Mouse (Mus musculus) limb, embryonic 13.5 days (tissue): ENCODE measurements around the gene Mical1. TPM values are rescaled to one million over a fixed set of nuclear protein-coding genes. Genes with fewer than 3 reads are reported as not detected.

ENCODE experiments used
- polyA plus RNA-seq: library from polyadenylated mRNA; unstranded; fragments of >200 nt; fragmentation: Nextera tagmentation; extraction: Ambion mirVana; gene quantifications from 2 replicates; pipeline ENCODE4 v1.2.1, GENCODE M21; 2015

Mical1 gene
- polyA plus RNA-seq, 1 experiment from 2014 or later = 50.6 TPM

Other genes starting within 250 kb of the Mical1 start
- 14.9 and 16.0 TPM in 2 replicates for gene Fig4, start 173.1 kb upstream of the Mical1 start, polyA plus RNA-seq
- not detected in 2 replicates for gene Ak9, start 172.3 kb upstream of the Mical1 start, polyA plus RNA-seq
- gene Zbtb24, start 25.9 kb upstream of the Mical1 start, polyA plus RNA-seq = 20.7 and 21.1 TPM in 2 replicates
- gene Smpd2, start 14.1 kb downstream of the Mical1 start, polyA plus RNA-seq = 62.9 and 65.6 TPM in 2 replicates
- 0.84 and 1.1 TPM in 2 replicates for gene Ppil6, start 14.1 kb downstream of the Mical1 start, polyA plus RNA-seq
- 170 and 184 TPM in 2 replicates for gene Cd164, start 43.1 kb downstream of the Mical1 start, polyA plus RNA-seq
- 1.2 and 1.4 TPM in 2 replicates for gene Ccdc162, start 240.3 kb downstream of the Mical1 start, polyA plus RNA-seq